Mouse (Mus musculus): ENCODE results near the gene Dnah3.

- TF ChIP-seq CTCF (IDR thresholded peaks at IDR 0.05; ENCODE audit: low read depth, low read length) (no peak), POLR2A (IDR thresholded peaks at IDR 0.05; ENCODE audit: borderline replicate concordance, low read depth, low read length) (no peak)
Measured at GRCm38 (mm10) chr7:119957421-119957820, 137.7 kb downstream of the Dnah3 start.
